Mouse (Mus musculus) forelimb bud, embryonic 11.5 days (tissue): Measurements from ENCODE around the gene Romo1.
A peak's percentile ranks its signal among the peaks of the same experiment; 100 is the strongest.
"Not testable (repeated sequence)": the region's sequence is repeated elsewhere in the genome, so short reads cannot be mapped to it uniquely, and the experiment has no call there.

Experiments used
- DNase-seq: peaks from one replicate; pipeline ENCODE4 v3.0.0-alpha.2; 2012; ENCODE audit warnings: low read depth, low spot score

Romo1 gene

DNA sequence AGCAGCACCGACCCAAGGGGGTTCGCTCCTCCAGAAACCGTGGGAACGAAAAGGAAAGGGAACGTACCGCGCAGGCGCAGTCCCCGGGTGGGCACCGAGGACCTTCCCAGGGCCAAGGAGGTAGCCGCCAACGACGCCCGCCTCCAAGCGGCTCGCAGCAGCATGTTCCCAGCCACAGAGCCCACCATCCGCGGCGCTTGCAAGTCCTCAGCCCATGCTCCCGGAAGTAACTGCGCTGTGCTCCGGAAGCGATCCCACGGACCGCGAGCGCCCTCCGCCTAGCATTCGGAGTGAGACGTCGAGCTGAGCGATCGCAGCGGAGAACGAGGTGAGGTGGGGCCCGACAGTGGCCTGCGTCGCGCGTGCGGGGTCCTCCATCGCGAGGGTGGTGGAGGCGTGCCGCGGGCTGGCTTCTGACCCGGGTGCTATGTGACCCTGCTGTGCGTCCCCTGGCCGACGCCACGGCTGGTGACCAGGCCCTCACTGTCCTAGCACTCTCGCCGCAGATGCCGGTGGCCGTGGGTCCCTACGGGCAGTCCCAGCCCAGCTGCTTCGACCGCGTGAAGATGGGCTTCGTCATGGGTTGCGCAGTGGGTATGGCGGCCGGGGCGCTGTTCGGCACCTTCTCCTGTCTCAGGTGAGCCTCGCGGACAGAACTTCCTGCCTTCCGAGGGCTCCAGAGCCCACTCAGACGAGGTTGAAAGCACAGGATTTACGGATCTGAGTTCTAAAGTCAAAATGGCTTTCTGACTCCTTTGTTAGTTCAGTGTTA is at the start of gene Romo1, which contains the start of gene Nfs1:
Gene Romo1, plus strand, starts transcription at position 87 of the 772 bp plus-strand sequence.
Gene Nfs1, minus strand, starts transcription at position 234 of the 772 bp plus-strand sequence.
- peak; percentile 96 for DNase-seq

DNA sequence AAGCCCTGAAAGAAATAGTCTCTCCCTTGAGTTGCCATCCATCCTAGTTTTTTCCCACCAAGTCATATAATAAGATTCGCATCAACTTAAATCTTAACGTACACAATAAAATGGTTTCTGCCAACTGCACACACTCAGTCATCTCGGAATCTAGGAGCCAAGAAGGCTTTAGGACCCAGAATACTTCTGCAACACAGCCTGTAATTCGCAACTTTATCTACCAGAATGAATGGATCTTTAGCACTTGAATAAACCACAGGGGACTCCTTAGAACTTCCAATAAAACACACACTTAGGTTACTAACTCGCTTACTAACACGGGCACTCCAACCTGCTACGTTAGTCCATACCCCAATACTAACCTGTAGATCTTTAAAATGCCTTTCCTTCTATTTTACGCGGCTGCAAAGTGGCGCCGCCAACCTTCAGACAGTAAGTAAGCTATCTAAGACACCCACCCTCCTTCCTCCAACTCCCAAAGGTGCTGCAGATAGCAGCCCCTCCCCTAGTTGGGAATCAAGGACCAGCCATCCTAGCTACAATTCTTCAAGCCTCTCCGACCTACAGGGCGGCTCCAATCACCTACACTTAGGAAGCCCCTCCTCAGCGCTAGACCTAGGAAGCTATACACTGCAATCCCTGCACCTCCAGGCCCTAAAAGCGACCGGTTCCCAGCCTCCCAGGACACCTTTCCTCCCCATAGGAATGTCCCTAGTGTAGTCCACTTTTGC is 33.0 kb upstream of the Romo1 start:
- DNase-seq = peak; percentile 34

DNA sequence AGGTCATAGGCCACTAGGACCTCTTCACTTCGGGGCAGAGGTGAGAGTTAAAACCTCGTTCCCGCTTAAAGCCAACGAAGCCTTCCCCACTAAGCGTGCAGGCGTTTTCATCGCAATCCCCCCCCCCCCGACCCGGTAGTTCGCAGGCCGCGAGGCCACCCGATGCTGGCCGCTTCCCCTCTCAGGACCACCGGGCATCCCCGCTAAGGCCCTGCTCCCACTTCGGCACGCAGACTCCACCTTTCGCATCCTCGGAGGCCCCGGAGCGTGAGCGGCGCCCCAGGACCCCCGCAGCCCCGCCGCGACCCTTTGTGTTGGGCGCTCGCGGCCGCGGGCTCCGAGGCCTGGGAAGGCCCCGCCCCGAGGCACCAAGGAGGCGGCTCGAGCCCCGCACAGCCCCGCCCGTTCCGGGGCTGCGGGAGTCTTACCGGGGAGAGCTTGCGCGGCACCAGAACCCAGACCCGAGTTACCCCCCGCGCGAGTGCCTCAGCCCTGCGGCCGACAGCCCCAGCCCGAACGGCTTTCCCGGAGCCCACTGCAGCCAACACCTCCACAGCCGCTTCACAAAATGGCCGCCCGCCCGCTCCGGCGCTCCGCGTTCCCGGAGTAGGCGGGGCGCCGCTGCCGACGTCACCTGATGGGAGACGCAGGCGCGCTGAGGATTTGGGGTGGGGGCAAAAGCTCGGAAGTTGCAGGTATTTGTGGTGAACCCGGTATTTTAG is 32.3 kb upstream of the Romo1 start, which contains the start of the genes Cpne1 and Rbm12:
Gene Cpne1, minus strand, starts transcription at position 608 of the 722 bp plus-strand sequence.
Gene Rbm12, minus strand, starts transcription at position 621 of the 722 bp plus-strand sequence.
- DNase-seq = peak; percentile 93

DNA sequence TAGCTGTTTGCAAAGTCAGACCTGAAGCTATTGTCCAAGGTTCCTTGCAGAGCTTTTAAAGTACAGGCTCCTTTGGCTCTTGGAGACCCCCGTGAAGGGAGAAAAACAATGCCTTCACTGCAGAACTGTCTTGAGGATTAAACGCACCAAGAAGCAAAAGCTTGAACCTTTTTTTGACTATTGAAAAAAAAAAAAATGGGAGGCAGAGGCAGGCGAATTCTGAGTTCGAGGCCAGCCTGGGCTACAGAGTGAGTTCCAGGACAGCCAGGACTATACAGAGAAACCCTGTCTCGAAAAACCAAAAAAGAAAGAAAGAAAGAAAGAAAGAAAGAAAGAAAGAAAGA is 31.8 kb upstream of the Romo1 start:
- DNase-seq = not testable (repeated sequence)

DNA sequence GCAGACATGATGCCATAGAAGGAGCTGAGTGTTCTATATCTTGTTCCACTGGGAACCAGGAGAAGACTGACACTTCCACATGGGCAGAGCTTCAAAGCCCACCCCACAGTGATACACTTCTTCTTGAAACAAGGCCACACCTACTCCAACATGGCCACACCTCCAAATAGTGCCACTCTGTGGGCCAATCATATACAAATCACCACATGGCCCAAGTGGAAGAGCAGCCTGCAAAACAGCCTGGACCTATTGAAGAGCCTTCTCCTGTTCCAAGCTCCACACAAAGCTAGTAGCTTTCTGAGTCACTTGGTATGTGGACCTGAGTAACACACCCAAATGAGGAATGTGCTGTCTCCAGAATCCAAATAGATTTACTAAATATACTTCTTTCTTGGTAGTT is 24.3 kb upstream of the Romo1 start:
- no peak for DNase-seq

DNA sequence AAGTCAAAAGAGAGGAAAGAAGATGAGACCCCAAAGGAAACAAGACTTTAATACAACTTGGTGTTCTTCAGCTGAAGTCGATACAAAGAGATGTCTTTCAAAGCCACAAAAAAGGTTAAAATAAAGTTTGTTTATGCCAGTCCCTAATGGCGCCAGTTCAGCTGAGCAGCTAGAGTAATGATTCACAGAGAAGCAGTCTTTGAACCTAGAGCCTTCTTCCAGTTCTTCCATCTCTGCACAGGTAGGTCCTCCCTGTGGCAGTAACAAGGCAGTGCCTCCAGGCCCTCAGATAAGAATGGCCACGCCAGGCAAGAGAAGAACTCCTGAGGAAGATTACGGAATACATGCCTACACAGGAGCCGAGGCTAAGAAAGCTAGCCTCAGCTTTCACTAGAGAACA is 20.1 kb upstream of the Romo1 start:
- no peak for DNase-seq

DNA sequence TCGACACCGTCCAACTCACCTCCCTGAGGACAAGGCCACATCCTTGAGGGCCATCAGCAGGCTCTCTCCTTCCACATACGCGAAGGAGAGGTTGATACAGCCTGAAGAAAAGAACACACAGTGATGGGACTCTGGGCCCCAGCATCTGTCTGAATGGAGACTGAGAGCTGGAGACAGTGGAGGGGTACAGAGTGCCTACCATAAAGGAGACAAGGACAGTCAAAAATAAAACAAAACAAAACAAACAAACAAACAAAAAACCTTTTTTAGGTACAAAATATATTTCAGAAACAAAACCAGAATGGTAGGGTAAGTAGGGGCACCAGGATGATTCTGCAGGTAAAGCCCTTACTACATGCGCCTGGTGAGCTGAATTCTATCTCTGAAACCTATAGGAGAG is 16.8 kb upstream of the Romo1 start, which contains the start of gene Gm28036:
Gene Gm28036, minus strand, starts transcription at position 101 of the 400 bp plus-strand sequence.
- no peak for DNase-seq

DNA sequence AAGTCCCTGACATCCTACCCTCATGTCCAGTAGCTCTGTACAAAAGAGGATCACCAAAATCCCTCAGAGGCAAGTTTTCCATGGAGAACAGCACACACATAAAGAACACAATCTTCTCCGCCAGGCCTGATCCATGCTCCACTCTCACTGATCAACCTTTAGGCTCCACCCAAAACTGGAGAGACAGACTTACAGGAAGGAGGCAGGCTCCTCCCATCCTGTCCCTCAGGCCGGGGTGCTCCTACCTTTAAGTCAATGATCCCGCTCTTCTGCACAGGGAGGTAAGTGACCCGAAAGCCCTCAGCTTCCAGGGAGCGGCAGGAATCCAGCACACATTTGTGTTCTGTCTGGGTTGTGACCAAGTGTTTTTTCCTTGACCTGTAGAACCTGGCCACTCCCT is 9.7 kb upstream of the Romo1 start:
- DNase-seq = no peak

DNA sequence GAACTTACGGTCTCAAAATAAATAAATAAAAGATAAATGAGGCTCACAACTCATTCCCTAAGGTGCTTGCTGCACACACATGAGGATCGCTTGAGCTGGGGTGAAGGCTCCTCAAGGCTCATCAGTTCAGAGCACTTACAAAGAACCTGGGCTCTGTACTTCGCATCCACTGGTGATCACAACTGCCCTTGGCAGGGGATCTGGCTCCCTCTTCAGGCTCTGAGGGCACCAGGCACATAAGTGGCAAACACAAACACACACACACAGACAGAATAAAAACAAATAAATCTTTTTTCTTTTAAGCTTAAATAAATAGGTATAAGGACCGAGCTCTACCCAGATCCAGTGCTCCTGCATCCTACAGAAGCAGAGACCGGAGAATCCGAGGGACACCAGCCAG is 8.1 kb upstream of the Romo1 start:
- no peak for DNase-seq

DNA sequence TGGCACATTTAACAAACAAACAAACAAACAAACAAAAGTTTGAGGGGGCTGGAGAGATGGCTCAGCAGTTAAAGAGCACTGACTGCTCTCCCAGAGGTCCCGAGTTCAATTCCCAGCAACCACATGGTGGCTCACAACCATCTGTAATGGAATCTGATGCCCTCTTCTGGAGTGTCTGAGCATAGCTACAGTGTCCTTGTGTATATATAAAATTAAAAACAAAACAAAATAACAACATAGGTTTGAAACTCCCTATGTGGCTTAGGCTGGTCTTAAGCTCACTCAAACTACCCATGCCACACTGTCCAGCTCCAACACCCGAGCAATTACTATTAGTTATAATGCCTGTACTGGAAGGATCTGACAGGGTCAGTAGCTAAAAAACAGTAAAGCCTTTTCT is 1.0 kb upstream of the Romo1 start:
- DNase-seq = no peak

DNA sequence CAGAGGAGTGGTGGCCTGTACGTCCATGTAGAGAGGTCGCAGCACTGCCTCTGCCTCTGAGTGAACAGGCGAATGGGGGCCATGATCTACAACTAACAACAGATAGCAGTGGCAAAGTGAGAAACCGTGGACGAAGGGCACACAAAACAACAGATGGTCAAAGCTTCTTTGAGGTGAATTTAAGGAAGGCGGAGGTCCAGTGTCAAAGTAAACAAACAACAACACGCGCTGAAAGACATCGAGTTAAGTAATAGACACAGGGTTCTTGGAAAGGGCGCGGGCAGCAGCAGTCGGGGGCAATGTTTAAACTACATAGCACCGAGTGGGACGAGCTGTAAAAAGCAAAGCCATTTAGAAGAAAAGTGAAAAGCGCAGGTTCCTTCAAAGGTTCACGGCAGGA is 472 bp upstream of the Romo1 start:
- no peak for DNase-seq

DNA sequence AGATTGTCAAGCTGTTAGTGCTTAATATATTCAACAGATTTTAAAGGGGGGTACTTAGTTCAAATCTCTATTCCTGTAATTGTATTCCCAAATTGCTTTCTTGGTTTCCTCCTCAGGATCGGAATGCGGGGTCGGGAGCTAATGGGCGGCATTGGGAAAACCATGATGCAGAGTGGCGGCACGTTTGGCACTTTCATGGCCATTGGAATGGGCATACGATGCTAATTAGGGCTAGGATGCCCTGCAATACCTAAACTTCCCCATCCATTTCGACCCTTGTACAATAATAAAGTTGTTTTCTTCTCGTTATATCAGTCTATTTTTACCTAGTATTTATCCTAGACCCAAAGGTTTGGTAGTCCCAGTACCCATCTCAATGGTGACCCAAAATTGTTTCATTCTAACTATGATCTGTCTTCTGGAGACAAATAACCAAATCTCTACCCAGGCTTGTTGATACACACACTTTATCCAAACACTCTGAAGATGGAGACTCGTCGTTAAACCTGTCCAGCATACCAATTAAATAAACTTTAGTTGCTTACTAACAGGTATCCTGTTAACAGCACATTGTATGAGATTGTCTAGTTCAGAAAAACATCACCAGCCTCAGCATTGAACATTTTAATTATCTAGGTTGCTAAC is 1.8 kb downstream of the Romo1 start:
- no peak for DNase-seq

DNA sequence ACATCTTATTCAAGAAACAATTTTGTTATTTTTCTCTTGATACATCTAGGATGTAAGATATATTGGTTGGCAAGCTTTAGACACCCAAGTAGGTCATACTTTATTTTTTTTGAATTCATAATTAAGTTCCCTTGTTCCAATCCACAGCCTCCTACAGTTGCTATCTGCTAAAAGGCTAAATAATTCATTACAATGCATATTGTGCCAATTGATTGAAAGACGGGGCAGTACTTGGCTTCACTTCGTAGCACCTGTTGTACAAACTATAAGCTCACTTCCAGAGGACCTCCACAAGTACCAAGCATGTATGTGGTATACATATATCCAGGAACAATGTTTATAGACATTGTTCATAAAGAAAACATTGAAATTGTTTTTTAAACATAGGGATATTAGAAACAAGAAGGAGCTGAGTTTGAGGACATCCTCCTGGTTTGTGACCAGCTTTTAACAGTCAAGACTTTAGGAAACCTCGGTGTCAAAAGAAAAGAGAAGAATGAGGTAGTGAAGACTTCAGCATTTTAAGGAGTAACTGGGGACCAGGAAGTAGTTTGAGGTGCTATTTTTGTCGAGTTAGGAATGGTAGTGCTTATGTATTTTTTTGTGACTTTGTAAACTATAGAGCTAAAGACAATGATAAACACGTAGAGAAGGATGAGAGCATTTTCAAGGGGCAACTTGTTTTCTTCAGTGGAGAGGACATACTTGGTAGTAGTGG is 2.6 kb downstream of the Romo1 start:
- peak; percentile 11 for DNase-seq

DNA sequence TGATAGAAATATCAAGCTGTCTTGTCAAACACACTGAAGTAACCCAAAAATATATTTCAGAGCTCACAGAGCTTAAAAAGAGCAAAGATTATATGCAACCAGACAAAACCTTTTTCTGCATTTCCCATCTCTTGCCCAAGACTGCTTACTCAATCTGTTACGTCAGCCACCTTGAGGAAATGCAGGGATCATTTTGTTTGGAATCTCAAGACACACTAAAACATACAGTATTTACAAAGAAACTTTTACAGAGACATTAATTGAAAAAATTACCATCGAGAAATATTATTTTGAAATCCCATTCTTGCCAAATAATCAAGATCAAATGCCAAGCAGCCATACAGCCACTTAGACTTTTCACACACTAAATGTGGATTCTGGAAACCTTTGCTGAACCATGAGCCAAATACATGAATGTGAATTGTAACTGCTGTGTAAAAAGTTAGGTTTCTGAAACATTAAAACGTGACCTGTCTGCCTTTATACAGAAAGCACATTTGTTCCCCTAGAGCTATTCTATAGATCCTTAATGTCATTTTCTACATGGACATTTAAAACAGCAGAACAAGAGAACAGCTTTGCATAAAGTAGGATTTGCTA is 3.6 kb downstream of the Romo1 start:
- no peak for DNase-seq

DNA sequence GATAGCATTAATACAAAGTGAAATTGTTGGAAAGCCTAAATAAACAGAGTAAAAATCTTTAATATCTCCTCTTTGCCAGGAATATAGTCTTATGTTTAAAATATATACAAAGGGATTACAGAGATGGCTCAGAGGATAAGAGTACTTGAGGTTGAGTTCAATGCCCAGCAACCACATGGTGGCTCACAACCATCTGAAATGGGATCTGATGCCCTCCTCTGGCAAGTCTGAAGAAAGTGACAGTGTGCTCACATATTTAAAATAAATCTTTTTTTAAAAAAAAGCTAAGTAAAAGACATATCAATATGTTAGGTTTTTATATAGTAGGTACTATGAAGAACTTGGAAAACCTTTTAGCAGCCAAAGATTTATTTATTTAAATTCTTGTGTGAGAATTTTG is 7.7 kb downstream of the Romo1 start:
- DNase-seq = no peak

DNA sequence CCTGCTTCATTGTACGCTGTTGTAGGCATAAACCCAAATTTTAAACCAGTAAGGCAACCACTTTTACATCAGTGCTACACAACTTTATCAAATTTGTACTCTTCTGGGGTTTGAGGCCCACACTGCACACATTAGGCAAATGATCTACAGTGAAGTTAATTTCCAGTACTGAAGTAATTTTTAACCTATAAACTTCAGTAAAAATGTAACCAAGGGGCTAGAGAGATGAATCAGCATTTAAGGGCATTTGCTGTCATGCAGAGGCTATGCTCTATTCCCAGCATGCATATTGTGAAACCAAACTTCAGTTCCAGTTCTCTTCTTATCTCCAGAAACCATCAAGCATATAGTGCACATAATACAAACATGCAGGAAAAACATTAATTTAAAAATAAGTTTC is 21.6 kb downstream of the Romo1 start:
- DNase-seq = no peak

DNA sequence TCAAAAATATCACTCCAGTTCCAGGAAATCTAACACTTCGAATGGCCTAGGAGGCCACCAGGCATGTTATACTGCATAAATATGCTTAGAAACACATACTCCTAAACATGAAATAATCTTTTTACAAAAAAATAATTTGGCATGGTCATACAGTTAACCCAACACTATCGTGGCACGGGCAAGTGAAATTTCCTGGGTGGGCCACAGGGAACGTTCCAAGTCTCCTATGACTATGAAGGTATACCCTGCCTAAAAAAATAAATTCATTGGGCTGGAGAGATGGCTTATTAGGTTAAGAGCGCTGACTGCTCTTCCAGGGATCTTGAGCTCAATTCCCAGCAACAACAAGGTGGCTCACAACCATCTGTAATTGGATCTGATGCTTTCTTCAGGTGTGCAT is 22.7 kb downstream of the Romo1 start:
- no peak for DNase-seq

DNA sequence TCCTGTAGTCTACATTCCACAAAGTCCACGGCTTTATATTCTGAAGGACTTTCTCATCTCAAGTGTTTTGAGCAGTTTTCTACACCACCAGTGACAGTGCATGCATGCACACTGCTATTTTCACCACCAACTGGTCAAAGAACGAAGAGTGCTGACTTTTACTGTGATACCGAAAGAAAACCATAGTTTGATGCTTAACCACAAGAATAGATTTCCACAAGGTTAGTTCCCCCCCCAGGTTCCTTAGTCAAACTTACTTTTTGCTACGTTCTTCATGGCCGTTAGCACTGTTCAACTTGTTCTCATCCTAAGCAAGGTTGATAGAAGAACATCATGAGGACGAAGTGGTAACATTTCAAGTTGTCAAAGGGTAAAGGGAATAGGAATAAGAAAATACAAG is 33.2 kb downstream of the Romo1 start:
- DNase-seq = no peak

DNA sequence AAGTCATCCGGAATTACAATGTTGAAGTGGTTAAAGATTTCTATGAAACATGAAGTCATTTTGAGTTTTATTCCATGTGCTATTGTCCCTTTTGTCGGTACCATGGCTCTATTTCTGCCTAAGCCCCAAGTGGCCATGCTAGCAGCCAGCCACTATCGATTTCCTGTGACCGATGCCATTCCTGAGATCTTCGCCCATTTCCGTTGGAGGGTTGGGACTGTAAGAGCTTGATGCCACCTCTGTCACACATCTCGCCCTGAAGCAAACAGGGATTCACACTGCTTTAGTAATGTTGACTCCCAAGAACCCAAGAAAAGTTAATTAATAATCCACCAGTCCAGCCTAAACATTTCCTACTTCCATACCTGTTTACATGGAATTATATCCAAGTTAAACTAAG is 33.8 kb downstream of the Romo1 start:
- DNase-seq = no peak

DNA sequence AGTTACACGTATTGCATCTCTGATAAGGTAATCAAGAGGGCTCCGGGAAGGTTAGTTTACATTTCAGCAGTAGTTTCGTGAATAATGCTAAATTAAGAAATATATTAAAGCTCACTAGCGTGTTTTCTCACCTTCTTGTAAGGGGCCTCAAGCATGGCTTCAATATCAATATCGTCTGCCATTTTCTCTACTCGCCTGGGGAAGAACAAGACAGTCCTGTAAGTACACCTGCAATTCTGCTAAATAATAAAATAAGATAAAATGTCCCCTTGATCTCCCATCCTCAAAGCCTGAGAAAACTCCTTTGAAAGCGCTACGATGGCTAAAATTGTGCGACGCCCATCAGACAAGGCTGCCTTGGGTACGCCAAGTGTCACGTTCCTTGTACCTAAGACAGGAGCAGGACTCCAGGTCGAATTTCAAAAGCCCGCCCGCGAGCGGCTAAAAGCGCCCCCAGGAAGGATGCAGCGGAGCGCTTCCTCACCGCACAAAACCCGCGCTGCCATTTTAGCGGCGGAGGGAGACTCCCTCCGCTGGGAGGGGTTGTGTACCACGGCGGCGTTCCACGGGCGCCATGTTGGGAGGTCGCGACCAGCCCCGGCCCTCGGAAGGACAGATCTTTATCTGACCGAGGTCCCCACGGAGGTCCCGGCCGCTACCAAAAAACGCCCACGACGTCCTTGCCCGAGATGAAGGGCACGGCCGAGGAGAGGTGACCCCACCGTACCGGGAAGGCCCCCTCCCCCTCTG is 35.4 kb downstream of the Romo1 start:
- peak; percentile 80 for DNase-seq
